Mouse (Mus musculus) kidney, postnatal 25 days (tissue): ENCODE results near the gene Prss44.
"Not testable (repeated sequence)": the region's sequence is repeated elsewhere in the genome, so short reads cannot be mapped to it uniquely, and the experiment has no call there.

ENCODE experiments used
- DNase-seq, 2 experiments: peaks; one replicate each; pipeline ENCODE4 v3.0.0; 2021; ENCODE audit warnings: mixed read lengths in 2 of 2

Prss44 gene

DNA sequence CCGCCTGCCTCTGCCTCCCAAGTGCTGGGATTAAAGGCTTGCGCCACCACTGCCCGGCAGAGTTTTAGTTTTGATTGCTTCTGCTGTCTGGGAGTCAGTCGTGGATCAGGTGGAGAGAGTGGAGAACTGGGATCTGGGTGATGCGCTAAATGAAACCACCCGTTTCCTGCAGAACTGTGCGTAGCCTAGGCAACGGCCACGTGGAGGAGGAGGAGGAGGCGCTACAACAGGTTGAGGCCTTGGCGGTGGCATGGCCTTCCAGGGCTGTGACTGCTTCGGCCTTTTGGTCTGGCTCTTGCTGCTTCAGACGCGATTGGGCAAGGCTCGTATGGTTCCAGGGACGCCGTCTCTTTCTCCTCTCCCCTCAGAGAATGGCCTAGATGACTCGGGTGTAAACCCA, at the start of gene Prss44:
Gene Prss44, plus strand, starts transcription at position 206 of the 400 bp plus-strand sequence.
- DNase-seq: no peak

DNA sequence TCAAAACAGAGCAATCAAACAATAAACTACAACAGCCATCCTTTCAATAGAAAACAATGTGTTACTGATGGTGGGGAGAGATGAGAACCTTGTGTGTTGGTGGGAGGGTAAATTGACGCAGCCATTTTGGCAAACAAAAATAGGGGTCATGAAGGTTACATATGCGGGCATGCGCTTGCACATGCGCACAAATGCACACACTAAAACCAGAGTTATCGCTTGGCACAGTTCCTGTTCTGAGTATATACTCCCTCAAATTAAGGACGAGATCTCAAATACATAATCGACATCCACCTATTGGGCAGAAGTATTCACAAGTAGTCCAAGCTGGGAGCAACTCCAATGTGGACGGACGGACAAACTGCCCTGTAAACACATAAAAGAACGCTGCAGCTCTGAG, 41.5 kb upstream of the Prss44 start:
- no peak for DNase-seq

DNA sequence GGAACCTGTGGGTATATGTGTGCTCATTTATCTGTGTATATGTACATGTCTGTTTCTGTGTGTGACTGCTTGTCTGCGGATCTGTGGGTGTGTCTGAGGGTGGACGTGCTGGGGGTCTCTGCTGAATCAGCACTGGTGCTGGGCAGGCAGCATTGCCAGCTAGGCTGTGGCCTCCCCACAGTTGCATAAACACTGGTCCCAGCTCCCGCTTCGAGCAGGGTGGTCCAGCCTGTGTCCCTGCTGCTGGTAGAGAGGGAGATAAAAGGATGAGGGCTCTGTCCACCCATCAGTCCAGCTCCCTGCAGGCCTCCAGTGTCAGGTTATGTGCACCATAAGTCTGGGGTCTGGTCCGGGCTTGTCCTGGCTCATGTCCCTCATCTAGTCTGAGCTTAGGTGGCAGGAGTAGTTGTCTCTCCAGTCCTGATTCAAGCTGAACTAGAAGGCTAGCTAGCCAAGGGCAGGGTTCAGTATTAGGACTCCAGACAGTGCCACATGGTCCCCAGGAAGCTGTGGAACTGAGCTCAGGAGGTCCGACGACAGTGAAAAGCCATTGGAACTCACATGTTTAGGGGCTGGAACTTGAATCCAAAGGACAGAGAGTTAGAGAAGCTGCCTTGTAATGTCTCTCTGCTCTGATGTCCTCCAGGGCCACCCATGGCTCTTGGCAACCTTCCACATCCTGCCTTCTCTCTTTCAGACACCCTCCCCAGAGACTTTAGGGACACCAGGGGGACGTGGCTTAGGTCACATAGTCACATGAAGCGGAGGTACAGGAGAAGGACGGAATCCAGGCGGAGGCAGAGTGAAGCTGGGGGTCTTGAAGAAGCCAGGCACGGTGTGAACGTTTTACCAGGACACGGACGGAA, 39.2 kb upstream of the Prss44 start:
- peak; percentile 63 to 65 for DNase-seq

DNA sequence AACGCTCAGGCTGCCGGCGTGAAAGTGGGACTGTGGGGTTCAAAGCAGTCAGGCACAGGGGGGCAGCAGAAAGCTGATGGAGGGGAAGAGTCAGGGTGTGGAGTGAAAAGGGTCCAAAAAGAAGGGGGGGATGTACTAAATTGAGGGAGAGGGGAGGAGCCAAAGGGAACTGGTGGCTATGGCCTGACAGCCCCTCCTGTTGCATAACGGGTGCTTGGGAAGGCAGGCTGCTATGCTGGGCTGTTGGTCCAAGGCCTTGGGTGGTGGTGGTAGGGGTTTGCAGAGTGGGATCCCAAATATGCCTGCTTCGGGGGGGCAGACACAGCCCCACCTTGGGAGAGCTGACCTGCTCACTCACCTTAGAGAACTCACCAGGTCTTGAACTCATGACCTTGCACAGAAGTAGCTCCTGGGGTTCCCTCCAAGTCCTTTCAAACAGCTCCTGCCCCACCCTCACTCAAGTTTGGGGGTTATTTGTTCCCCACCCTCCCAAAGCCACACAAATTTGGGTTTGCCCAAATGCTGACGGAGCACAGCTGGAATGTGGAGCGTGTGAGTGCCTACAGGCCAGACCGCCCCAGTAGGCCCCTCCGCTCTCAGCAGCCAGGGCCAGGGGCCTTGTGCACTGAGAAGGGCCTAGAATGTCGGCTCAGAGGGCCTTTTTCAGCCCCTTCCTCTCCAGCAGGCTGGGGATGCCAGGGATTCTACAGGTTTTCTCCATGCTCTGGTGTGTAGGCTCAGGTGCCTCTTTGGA, 38.3 kb upstream of the Prss44 start:
- DNase-seq: no peak

DNA sequence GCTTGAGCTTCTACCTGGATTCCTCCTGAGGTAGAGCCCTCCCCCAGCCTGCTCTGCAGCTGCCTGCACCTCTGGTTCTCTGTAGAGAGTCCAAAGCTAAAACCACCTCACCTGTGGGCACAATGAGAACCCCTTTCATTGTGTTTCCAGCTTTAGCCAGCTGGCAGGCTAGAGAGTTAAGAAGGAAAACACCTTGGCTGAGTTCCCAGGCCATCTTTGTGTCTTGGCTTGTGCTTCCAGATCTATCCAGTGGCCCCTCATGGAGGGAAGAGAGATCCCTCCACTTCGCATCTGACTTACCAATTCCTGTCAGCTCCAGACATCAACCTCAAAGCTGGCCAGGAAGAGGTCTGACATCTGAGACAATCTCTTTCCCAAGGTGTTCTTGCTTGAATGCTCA, 35.7 kb upstream of the Prss44 start:
- DNase-seq: peak in 1 of 2 experiments; percentile 35

DNA sequence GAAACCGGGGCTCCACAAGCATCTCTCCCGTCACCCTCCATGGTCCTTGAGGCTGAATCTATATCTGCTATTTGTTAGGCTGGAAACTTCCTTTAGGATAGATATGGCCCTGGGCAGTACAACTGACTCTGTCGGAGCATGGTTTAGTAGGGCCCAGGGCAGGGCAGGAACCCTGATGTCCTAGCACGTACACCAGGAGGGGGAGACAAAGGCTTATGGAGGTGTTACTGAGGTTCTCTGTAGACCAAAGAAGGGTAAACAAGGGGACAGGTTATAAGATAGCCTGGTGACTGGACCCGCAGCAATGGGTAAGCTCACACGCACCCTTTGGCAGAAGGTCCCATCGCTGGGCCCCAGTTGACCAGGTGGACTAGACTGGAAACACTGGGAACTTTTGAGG, 35.2 kb upstream of the Prss44 start:
- no peak for DNase-seq

DNA sequence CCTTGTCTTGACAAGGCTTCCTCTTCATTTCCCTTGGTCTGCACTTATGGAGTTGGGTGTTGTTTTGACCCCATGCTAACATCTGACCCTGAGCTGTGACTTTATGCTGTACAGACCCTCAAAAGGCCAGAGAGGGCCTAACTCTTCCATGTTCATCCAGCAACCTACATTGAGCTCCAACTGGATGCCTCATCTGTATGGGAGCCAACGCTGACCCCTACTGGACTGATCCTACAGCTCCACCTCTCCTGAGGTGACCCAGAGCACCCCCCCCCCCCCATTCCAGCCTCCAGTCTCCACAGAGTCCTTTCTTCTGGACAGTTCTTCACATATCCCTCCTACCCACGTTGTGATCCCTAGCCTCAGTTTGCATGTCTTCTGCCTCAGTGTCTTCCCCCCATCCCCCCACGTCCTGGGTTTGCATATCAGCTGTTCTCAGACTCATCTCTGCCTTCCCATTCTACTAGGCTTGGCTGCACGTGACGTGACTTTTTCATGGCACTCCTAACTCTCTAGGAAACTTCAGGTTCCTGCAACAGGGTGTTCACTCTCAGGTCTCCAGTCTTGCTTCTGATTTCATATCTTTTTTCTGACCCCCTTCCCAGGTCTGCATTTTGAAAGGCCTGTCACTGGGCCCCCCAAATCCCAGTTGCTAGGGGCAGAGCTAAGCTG, 34.4 kb upstream of the Prss44 start:
- peak in 1 of 2 experiments; percentile 47 for DNase-seq

DNA sequence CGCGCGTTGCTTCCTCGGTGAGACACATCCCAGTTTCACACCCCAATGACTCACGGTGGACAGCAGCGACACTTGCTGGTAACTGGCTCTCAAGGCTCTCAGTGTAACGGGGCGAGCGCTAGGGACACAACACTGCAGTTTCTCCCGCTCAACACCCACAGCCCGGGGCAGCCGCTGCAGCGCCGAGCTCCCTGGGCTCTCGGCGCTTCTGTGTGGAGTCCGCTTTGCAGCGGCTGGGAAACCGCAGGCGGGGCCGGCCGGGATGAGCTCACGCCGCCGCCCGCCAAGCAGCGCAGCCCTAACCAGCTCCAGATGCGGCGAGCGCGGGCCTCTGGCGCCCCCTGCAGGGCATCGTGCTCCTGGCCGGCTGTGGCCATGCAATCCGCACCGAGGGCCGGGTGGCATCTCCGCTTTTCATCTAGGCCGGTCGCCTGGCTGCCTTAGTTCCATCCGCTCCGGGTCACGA, 32.5 kb upstream of the Prss44 start:
- peak; percentile 95 for DNase-seq

DNA sequence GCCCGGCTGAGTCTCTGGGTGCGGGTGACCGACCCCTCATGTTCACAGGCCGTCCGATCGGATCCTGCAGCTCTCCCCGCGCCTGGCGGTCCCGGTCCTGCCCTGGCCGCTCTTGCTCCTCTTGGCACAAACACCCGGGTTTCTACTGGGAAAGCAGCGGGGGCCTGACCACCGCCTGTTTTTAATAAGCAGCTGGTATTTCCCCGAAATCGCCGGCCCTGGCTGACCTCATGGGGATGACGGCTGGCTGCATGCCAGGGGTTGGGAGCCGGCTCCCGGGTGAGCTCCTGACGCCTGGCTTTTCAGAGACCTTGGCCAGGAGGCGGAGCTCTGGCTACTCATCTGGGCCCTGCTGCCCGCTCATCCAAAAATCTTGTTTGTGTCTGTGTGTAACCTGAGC, 32.1 kb upstream of the Prss44 start:
- DNase-seq: peak; percentile 95

DNA sequence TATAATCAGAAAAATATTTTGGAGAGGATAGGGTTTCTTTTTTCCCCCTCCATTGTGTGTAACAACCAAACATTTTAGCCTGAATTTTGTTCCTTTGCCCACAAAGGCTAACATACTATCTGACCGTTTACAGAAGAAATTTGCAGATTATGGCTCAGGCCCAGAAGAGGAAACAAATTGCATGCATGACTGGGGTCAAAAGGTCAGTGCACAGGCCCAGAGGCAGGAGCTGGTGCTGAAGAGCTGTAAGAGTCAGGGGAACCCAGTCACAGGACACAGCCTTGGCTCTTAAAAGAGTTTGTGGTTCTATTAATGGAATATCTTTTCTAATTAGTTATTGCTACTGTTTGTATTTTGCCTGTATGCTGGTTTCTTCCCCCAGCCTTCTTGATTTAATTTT, 30.2 kb upstream of the Prss44 start:
- peak; percentile 34 to 60 for DNase-seq

DNA sequence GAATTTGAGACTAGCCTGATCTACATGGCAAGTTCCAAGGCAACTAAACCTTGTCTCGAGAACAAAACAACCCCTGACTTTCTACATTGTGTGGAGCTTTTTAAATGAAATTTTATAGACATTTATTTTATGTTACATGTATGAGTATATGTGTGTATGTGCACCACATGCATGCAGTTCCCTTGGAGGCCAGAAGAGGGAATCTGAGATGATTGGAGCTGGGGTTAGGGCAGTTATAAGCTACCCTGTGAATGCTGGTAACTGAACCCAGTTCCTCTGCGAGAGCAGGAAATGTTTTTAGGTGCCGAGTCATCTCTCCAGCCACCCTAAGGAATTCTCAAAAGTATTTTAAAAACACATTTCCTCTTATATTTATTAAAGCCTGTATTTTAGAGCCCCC, 25.6 kb upstream of the Prss44 start:
- DNase-seq: no peak

DNA sequence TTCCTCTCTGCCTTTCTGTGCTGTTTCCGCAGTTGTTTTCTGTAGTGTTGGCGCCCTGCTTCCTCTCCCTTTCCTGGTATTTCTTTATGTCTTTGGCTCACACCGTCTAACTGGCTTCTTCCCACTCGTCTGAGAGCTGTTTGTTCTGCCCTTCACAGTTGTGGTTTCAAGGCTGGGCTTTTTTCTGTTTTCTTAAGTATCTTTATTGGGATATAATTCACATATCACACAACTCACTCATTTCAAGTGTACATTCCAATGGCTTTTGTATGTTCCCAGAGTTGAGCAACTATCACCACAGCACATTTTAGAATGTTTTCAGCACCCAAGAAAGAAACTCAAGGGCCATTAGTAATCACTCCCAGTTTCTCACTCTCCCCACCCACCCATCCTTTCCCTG, 23.3 kb upstream of the Prss44 start:
- DNase-seq: no peak

DNA sequence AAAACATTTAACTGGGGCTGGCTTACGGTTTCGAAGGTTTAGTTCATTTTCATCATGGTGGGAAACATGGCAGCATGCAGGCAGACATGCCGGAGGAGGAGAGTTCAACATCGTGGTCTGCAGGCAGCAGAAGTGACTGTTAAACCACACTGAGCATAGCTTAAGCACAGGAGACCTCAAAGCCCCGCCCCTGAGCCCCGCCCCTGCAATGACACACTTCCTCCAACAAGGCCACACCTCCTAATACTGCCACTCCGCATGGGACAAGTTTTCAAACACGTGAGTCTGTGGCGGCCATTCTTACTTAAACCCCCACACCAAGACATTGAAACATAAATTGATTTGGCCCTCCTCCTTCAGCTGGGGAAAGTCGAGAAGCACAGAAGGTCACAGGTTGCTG, 16.8 kb upstream of the Prss44 start:
- DNase-seq: no peak

DNA sequence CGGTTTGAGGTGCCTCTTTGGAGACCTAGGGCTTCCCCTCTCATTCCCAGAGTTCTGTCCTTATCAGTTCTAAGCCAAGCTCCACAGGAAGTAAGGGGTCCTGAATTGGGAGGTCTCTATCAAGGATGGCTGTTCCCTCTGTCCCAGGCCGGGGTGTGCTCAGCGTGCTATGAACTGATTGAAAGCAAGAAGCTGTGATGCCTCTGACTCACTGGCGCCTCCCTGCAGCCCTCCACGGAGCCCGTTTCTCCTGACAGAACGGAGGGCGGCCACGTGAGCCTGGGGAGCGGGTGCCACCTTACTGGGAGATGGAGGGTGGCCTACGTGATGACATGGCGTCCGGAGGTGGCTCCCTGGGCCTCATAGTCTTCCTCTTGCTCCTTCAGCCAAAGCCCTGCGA, 15.9 kb upstream of the Prss44 start, which contains the start of gene Prss42:
Gene Prss42, plus strand, starts transcription at position 301 of the 400 bp plus-strand sequence.
- DNase-seq: no peak

DNA sequence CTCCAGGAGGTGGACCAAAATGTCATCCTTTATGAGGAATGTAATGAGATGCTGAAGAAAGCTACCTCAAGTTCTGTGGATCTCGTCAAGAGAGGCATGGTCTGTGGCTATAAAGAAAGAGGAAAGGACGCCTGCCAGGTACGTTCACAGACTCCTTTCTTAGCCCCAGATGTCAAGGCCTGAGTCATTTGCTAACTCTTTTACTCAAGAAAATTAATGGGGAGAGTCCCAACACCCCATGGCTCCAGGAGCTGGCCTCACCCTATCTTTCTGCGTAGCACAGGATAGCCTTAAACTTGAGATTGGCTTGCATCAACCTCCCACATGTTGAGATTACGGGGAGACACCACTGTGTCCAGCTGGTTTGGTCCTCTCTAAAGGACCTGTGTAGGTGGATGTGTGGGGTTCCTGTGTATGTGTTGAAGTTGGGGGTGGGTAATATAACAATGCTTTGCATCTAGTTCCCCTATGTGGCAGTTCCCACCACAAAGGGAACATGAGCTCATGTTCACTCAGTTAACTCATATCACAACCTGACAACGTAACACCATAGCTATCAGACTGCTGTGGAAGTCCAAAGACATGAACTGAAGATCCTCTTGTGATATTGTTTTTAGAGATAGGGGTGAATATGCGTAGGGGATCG, 12.8 kb upstream of the Prss44 start:
- DNase-seq: no peak

DNA sequence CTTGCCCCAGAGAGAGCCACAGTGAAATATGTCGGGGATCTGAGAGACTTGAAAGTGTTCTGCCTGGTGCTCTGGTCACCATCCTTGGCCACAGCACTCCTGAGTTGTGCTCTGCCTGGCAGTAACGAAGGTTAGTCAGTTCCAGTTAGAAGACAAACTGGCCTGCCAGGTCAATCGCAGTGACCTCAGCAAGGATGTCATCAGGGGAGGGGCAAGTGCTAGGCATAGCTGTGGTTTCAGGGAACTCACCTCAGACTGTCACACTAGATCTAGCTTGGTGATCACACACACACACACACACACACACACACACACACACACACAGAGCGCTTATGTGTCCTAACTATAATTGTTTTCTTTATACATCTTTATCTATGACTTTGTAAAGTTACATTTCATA, 10.5 kb upstream of the Prss44 start:
- no peak for DNase-seq

DNA sequence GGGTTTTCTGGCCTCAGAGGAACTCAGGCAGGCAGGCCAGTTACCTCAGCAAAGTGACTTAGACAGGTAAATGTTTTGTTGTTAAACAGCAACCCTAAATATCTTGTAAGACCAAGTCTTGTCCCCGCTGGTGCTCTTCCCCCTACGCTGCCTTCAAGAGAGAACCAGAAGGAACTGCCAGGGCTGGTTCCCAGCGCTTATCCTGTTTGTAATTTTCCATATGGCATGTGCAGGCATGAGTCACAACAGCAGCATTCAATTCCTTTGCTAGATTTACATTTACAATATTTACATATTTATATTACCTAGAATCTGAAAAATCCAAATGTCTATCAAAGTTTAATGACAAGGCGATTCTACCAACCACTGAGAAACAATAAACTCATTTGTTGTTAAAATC, 3.7 kb upstream of the Prss44 start:
- DNase-seq: no peak

DNA sequence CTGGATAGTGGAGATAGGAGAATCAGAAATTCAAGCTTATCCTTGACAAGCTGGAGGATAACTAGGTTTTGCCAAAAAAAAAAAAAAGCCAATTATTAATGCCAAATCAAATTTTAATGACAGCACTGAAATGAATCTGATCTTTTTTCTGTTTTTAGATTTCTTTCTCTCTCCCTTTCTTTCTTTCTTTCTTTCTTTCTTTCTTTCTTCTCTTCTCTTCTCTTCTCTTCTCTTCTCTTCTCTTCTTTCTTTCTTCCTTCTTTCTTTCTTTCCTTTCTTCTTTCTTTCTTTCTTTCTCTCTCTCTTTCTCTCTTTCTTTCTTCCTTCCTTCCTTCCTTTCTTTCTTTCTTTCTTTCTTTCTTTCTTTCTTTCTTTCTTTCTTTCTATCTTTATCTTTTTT, 6.8 kb downstream of the Prss44 start:
- DNase-seq: not testable (repeated sequence)

DNA sequence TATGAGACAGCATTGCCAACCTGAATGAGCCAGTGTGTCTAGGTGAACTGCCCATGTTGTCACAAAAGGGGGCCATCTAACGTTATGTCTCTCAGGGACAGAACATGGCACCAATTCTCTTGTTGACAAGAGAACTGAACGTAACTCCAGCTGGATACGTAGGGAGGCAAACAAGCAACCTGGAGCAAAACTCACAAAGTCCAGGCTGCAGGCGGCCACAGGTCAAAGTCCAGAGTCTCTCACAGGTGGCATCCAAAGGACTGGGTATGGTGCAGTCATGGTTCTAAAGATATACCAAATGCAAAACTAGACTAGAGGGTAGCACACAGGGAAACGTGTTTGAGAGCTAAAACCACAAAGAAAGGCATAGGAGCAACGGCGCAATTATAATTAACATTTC, 7.6 kb downstream of the Prss44 start:
- peak; percentile 18 to 34 for DNase-seq

DNA sequence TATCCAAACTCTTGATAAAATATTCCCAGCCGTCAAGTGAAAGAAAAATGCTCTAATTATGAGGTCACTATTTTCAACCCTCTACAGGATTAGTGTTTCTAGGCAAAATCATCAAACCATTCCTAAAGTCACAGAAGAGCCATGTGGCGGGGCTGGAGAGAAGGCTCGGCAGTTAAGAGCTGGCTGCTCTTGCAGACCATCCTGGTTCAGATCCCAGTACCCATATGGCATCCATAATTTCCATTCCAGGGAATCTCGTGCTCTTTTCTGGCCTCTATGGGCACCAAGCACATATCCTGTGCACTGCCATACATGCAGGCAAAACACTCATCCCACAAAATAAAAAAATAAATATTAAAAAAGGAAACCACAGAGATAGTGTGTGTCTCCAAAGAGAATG, 11.6 kb downstream of the Prss44 start:
- DNase-seq: no peak

DNA sequence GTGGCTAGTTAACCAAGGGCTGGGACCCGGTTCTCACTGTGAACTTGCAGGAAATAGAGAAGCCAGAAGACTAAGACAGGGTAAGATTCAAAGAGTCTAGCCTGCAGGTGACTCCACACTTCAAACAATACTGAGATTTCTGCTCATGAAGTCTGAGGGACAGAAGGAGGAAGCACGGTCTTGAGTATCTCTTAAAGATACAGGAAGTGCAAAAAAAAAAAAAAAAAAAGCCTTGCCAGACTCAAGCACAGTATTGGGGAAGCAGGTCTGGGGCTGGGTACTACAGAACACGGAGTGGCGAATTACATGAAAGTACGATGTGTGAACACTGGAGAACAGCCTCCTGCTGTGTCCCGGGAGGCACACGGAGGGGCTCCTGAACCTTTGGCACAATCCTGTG, 12.0 kb downstream of the Prss44 start:
- no peak for DNase-seq

DNA sequence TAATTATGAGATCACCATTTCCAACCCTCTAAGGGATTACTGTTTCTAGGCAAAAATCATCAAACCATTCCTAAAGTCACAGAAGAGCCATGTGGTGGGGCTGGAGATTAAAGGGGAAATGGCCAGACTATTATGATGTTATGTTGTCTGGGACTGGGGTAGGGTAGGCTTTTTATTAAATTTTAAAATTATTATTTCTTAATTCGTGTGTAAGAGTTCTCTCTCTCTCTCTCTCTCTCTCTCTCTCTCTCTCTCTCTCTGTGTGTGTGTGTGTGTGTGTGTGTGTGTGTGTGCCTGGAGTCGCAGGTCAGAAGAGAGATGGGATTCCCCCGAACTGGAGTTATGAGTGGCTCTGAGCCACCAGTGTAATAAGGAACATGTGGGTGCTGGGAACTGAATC, 12.6 kb downstream of the Prss44 start, which contains the start of gene Prss43:
Gene Prss43, plus strand, starts transcription at position 301 of the 400 bp plus-strand sequence.
- no peak for DNase-seq

DNA sequence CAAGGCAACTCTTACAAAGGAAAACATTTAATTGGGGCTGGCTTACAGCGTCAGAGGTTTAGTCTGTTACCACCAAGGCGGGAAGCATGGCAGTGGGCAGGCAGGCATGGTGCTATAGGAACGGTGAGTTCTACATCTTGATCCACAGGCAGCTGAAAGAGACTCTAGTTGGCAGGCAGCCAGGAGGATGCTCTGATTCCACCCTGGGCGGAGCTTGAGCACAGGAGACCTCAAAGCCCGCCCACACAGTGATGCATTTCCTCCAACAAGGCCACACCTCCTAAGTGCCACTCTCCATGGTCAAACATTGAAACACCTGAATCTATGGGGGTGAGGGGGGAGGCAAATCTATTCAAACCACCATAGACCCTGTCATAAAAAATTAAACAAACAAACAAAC, 19.2 kb downstream of the Prss44 start:
- no peak for DNase-seq
